Mouse (Mus musculus): ENCODE measurements around the gene Tfpi. TPM values are rescaled to one million over a fixed set of nuclear protein-coding genes. Genes with fewer than 3 reads are reported as not detected.

Gene Tfpi
- polyA plus RNA-seq, 1 experiment from 2014 or later, result 21.4 TPM

- H3K9ac ChIP-seq (replicated peaks), result no peak overlapping the region
- WGBS, result 92% methylated on average over 4 of the region's 4 CpGs
- 0 out of 2 replicates have a peak, but pooled peaks cover 2% of the 10 kb centered on the region for H3K9me3 ChIP-seq
- H3K4me2 ChIP-seq (replicated peaks), result no peak overlapping the region
- H3K4me1 ChIP-seq, result no peaks in the 10 kb centered on the region
- ATAC-seq (ENCODE audit: low FRiP score, low read depth), result no peak
- H3K4me3 ChIP-seq, result no peak overlapping the region
- H3K36me3 ChIP-seq, result no peaks in the 10 kb centered on the region
- H3K27ac ChIP-seq (replicated peaks), result no peak overlapping the region
- no peaks in the 10 kb centered on the region for H3K27me3 ChIP-seq
These were observed 9.2 kb downstream of the Tfpi start for GRCm38 (mm10) chr2:84467391-84467790.

DNA sequence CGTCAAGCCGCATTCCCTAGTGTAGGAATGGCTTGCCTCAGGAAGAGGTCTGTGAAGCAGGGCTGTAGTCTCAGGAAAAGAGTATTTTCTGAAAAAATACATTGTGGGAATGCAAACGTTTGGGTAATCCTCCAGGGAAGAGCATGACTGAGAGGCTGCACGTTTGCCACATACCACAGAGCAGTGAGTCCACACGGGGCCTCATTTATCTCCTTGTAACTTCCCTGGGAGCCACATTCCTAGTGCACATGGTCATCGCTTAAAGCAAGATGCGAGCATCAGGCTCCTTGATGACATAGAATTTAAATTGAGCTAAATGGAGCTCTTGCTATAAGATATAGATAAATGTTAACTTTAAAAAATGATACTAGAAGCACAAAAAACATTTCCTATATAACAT is 11.6 kb downstream of the Tfpi start:
- Histone ChIP-seq H3K9ac (replicated peaks) (no peak overlapping the region), H3K27me3 (no peaks in the 10 kb centered on the region), H3K4me2 (replicated peaks) (no peak overlapping the region), H3K36me3 (no peaks in the 10 kb centered on the region), H3K9me3 (0 out of 2 replicates have a peak, but pooled peaks cover 2% of the 10 kb centered on the region), H3K4me1 (no peaks in the 10 kb centered on the region), H3K4me3 (no peak overlapping the region), H3K27ac (replicated peaks) (no peak overlapping the region)
- 57% methylated on average over 7 of the region's 7 CpGs for WGBS
- ATAC-seq (ENCODE audit: low FRiP score, low read depth), result no peak

- Histone ChIP-seq H3K4me1 (no peaks in the 10 kb centered on the region), H3K27me3 (no peaks in the 10 kb centered on the region), H3K9me3 (no peaks in the 10 kb centered on the region), H3K9ac (replicated peaks) (no peak overlapping the region), H3K27ac (replicated peaks) (no peak overlapping the region), H3K36me3 (no peaks in the 10 kb centered on the region), H3K4me2 (replicated peaks) (no peak overlapping the region), H3K4me3 (no peak overlapping the region)
- ATAC-seq (ENCODE audit: low FRiP score, low read depth), result no peak
- 94% methylated on average over 3 of the region's 3 CpGs for WGBS
These were observed 14.2 kb downstream of the Tfpi start for GRCm38 (mm10) chr2:84462411-84462810.

DNA sequence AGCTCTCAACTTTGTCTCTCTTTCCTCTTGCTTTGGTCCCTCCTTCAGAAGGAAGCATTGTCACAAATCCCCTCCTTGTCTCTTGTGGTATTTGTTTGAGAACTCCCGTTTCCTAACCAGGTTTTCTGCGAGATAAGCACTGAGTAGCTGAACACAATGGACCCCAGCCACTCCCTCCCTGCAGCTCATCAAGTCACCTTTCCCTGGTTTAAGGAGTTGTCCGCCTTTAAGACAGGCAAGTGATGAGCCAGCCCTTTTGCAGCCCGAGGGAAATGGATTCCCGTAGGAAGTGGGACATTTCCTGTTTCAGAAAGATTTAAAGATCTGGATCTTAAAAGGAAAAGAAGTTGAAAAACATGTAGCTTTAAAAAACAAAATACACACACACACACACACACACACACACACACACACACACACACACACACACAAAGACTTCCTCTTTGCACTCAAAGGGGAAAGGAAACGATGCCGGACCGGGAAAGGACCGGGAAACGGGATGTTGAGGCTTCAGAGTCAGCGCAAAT is 16.9 kb downstream of the Tfpi start:
- Histone ChIP-seq H3K4me1 (no peaks in the 10 kb centered on the region), H3K4me2 (replicated peaks) (no peak overlapping the region)
- WGBS, result 76% methylated on average over 11 of the region's 11 CpGs

GRCm38 (mm10) chr2:84457221-84457620 is 19.4 kb downstream of the Tfpi start:
- Histone ChIP-seq H3K4me3 (no peak overlapping the region), H3K27me3 (no peaks in the 10 kb centered on the region), H3K4me2 (replicated peaks) (no peak overlapping the region), H3K36me3 (no peaks in the 10 kb centered on the region), H3K9ac (replicated peaks) (no peak overlapping the region), H3K9me3 (no peaks in the 10 kb centered on the region), H3K4me1 (no peaks in the 10 kb centered on the region), H3K27ac (replicated peaks) (no peak overlapping the region)
- 84% methylated on average over 6 of the region's 6 CpGs for WGBS
- ATAC-seq (ENCODE audit: low FRiP score, low read depth), result no peak

More for the DNA sequence above, 16.9 kb downstream of the Tfpi start:
- Histone ChIP-seq H3K9ac (replicated peaks) (no peak overlapping the region), H3K27ac (replicated peaks) (no peak overlapping the region), H3K4me3 (no peak overlapping the region), H3K36me3 (no peaks in the 10 kb centered on the region), H3K27me3 (no peaks in the 10 kb centered on the region), H3K9me3 (no peaks in the 10 kb centered on the region)
- ATAC-seq (ENCODE audit: low FRiP score, low read depth), result no peak

- H3K4me3 ChIP-seq, result no peak overlapping the region
- 10% methylated on average over 5 of the region's 5 CpGs for WGBS
- no peaks in the 10 kb centered on the region for H3K9me3 ChIP-seq
- no peaks in the 10 kb centered on the region for H3K4me1 ChIP-seq
- H3K36me3 ChIP-seq, result no peaks in the 10 kb centered on the region
- H3K27ac ChIP-seq (replicated peaks), result no peak overlapping the region
- no peak overlapping the region; the same call in 1 of the 2 replicates for H3K4me2 ChIP-seq (replicated peaks)
- H3K9ac ChIP-seq (replicated peaks), result no peak overlapping the region
- H3K27me3 ChIP-seq, result no peaks in the 10 kb centered on the region
- ATAC-seq (ENCODE audit: low FRiP score, low read depth), result peak; percentile 74
These were observed 21.3 kb downstream of the Tfpi start for GRCm38 (mm10) chr2:84455236-84455799.

DNA sequence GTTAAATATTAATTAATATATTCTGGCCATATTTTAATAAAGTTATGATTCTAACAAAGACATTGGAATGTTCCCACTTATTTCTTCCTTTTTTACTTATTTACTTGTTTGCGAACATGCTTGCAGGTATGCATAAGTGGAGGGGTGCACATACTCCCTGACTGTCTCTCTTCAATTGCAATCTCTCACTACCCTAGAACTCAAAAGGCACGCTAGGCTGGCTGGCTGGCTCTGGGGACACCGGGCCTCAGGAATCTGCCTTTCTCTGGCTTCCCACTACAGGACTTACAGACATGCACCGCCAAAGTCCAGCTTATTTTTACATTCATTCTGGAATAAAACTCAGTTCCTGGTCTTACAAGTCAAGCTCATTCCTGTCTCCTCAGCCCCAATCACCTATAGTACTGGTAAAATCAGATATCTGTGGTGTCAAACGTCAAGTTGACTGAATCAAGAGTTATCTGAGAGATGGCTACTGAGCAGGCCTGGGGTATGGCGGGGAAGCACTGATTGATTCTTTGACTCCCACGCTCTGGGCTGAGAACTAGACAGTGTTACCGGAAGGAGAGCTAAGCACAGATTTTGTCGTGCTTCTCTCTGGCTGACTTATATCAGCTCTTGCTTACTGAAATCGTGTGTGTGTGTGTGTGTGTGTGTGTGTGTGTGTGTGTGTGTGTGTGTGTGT is 21.9 kb downstream of the Tfpi start:
- Histone ChIP-seq H3K27me3 (no peaks in the 10 kb centered on the region), H3K27ac (replicated peaks) (no peak overlapping the region), H3K36me3 (no peaks in the 10 kb centered on the region), H3K9ac (replicated peaks) (no peak overlapping the region), H3K4me3 (no peak overlapping the region), H3K4me1 (no peaks in the 10 kb centered on the region), H3K9me3 (no peaks in the 10 kb centered on the region), H3K4me2 (replicated peaks) (no peak overlapping the region; the same call in 1 of the 2 replicates)
- ATAC-seq (ENCODE audit: low FRiP score, low read depth), result peak; percentile 57; the same call in 1 of the 2 replicates
- WGBS, result 56% methylated on average over 10 of the region's 10 CpGs

DNA sequence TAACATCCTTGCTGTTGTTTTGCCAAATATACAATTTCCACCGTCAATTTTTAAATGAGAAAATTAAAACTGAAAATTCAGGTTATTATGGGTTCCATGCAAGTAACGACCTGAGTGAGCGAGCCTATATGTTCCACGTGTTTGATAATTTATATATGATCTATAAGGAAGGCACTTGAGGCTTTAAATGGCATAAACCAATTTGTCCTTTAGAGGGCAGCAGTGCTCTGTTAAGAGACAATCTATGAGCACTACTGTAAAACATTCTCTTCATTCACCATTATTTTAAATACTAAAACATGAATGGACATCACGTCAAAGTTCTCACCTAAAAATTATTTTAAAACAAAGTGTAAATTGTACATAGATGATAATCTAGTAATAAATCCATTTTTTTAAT is 22.5 kb downstream of the Tfpi start:
- WGBS, result 17% methylated on average over 5 of the region's 5 CpGs
- ATAC-seq (ENCODE audit: low FRiP score, low read depth), result peak; percentile 51; the same call in 1 of the 2 replicates
- H3K4me3 ChIP-seq, result no peak overlapping the region
- no peaks in the 10 kb centered on the region for H3K4me1 ChIP-seq
- H3K27me3 ChIP-seq, result no peaks in the 10 kb centered on the region
- H3K9ac ChIP-seq (replicated peaks), result no peak overlapping the region
- no peaks in the 10 kb centered on the region for H3K9me3 ChIP-seq
- no peak overlapping the region for H3K4me2 ChIP-seq (replicated peaks)
- H3K27ac ChIP-seq (replicated peaks), result no peak overlapping the region
- H3K36me3 ChIP-seq, result no peaks in the 10 kb centered on the region

- no peak overlapping the region for H3K4me2 ChIP-seq (replicated peaks)
- no peak overlapping the region for H3K27ac ChIP-seq (replicated peaks)
- no peak for ATAC-seq (ENCODE audit: low FRiP score, low read depth)
- no peaks in the 10 kb centered on the region for H3K36me3 ChIP-seq
- H3K4me3 ChIP-seq, result no peak overlapping the region
- H3K9me3 ChIP-seq, result no peaks in the 10 kb centered on the region
- no peak overlapping the region for H3K9ac ChIP-seq (replicated peaks)
- H3K4me1 ChIP-seq, result no peaks in the 10 kb centered on the region
- H3K27me3 ChIP-seq, result no peaks in the 10 kb centered on the region
- 88% methylated on average over 1 of the region's 1 CpGs for WGBS
These were observed 31.1 kb downstream of the Tfpi start for GRCm38 (mm10) chr2:84445499-84445898.

DNA sequence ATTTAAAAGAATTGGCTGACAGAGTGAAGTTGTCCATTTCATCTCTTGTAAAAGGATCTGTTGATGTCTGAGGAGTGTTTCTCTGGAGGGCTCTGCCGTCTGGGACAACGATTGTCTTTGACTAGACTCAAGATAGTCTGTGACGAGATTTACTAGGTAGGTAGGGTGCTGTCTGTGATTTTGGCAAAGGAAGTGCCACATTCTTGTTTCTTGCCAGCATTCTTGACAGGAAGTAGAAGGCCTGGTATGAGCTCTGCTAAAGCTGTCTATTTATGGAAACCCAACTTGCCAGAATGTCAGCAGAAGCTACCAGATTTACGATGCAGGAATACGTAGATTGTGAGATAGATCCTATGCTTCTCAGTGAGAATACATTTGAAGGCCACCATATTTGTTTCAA is 34.6 kb downstream of the Tfpi start:
- no peaks in the 10 kb centered on the region for H3K27me3 ChIP-seq
- no peaks in the 10 kb centered on the region for H3K36me3 ChIP-seq
- H3K4me2 ChIP-seq (replicated peaks), result no peak overlapping the region
- H3K27ac ChIP-seq (replicated peaks), result no peak overlapping the region
- no peaks in the 10 kb centered on the region for H3K9me3 ChIP-seq
- no peak for ATAC-seq (ENCODE audit: low FRiP score, low read depth)
- H3K4me3 ChIP-seq, result no peak overlapping the region
- H3K9ac ChIP-seq (replicated peaks), result no peak overlapping the region
- H3K4me1 ChIP-seq, result no peaks in the 10 kb centered on the region
- 91% methylated on average over 5 of the region's 5 CpGs for WGBS

- no peak overlapping the region for H3K9ac ChIP-seq (replicated peaks)
- no peaks in the 10 kb centered on the region for H3K9me3 ChIP-seq
- peaks cover 5% of the 10 kb centered on the region; the same call in 1 of the 2 replicates for H3K4me1 ChIP-seq
- H3K36me3 ChIP-seq, result no peaks in the 10 kb centered on the region
- no peaks in the 10 kb centered on the region for H3K27me3 ChIP-seq
- WGBS, result 58% methylated on average over 11 of the region's 11 CpGs
- H3K27ac ChIP-seq (replicated peaks), result no peak overlapping the region
- no peak overlapping the region for H3K4me2 ChIP-seq (replicated peaks)
- H3K4me3 ChIP-seq, result no peak overlapping the region
- ATAC-seq (ENCODE audit: low FRiP score, low read depth), result peak; percentile 25; the same call in 1 of the 2 replicates
These were observed 46.9 kb downstream of the Tfpi start for GRCm38 (mm10) chr2:84429724-84430123.

- H3K4me3 ChIP-seq, result no peak overlapping the region
- no peak overlapping the region for H3K27ac ChIP-seq (replicated peaks)
- no peaks in the 10 kb centered on the region for H3K36me3 ChIP-seq
- peaks cover 8% of the 10 kb centered on the region for H3K4me1 ChIP-seq
- ATAC-seq (ENCODE audit: low FRiP score, low read depth), result no peak
- 72% methylated on average over 3 of the region's 3 CpGs for WGBS
- no peaks in the 10 kb centered on the region for H3K27me3 ChIP-seq
- H3K9ac ChIP-seq (replicated peaks), result no peak overlapping the region
- no peak overlapping the region for H3K4me2 ChIP-seq (replicated peaks)
- H3K9me3 ChIP-seq, result no peaks in the 10 kb centered on the region
These were observed 47.7 kb downstream of the Tfpi start for GRCm38 (mm10) chr2:84428836-84429235.

Measured in midbrain, embryonic 12.5 days (tissue).